Mouse (Mus musculus): Measurements from ENCODE around the gene Aqp3. TPM values are rescaled to one million over a fixed set of nuclear protein-coding genes. Genes with fewer than 3 reads are reported as not detected.
"Not testable (repeated sequence)": the region's sequence is repeated elsewhere in the genome, so short reads cannot be mapped to it uniquely, and the experiment has no call there.

Gene Aqp3
- polyA plus RNA-seq, 1 experiment: 100 TPM

DNA sequence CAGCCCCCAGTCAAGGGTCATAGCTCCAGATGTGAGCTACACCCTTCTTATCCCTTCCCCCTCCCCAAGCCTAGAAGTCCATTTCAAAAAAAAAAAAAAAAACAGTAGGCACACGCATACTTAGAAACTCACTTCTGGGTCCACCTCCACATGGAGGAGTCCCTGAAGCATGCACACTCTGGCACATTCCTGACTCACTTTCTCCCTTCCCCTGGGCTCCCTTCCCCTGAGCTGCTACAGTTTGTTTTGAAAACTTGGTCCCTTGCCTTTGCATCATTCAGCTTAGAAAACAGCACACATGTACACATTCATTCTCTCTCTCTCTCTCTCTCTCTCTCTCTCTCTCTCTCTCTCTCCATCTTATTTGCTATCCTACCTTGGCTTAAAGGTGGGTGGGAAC lies 5.0 kb downstream of the Aqp3 start:
- no peaks in the 10 kb centered on the region for H3K36me3 ChIP-seq (ENCODE audit: control insufficient read depth, insufficient read depth, low read length)
- WGBS: 54% methylated on average over 1 of the region's 1 CpGs
- H3K27me3 ChIP-seq (ENCODE audit: control insufficient read depth, insufficient read depth, low read length): no peaks in the 10 kb centered on the region; the same call in 1 of the 2 replicates
- TF ChIP-seq POLR2A (IDR thresholded peaks at IDR 0.05; ENCODE audit: low read depth, low read length) (no peak), CTCF (IDR thresholded peaks at IDR 0.05; ENCODE audit: extremely low read depth, insufficient read length, insufficient replicate concordance, low read depth, low read length) (no peak)
- H3K4me3 ChIP-seq (ENCODE audit: low read depth, low read length): no peak overlapping the region
- H3K27ac ChIP-seq (ENCODE audit: insufficient read depth, low read depth, low read length): no peak overlapping the region
- peaks cover 32% of the 10 kb centered on the region for H3K4me1 ChIP-seq (ENCODE audit: control insufficient read depth, insufficient read depth, insufficient read length, low read length)

DNA sequence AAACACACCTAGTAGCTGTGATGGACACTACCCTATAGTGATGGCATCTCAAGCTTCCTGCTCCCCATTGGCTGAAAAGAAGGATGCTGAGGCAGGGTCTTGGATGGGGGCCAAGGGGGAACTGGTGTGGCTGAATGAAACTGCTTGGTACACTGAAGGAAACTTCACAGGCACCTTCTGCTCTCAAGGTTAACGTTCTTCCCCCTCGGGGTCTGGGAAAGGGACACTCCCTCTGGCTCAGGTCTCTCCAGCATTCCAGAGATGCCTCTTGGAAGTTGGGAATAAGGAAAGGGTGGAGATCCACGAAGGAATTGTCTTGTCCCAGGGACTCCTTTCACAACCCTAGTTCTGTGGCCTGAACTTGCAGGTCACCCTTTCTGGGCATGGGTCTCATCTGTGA lies 6.6 kb downstream of the Aqp3 start:
- TF ChIP-seq CTCF (IDR thresholded peaks at IDR 0.05; ENCODE audit: extremely low read depth, insufficient read length, insufficient replicate concordance, low read depth, low read length) (no peak), POLR2A (IDR thresholded peaks at IDR 0.05; ENCODE audit: low read depth, low read length) (no peak)
- no peaks in the 10 kb centered on the region for H3K27me3 ChIP-seq (ENCODE audit: control insufficient read depth, insufficient read depth, low read length)
- peaks cover 27% of the 10 kb centered on the region for H3K4me1 ChIP-seq (ENCODE audit: control insufficient read depth, insufficient read depth, insufficient read length, low read length)
- WGBS: 17% methylated on average over 3 of the region's 3 CpGs
- no peak overlapping the region for H3K27ac ChIP-seq (ENCODE audit: insufficient read depth, low read depth, low read length)
- H3K4me3 ChIP-seq (ENCODE audit: low read depth, low read length): no peak overlapping the region
- no peaks in the 10 kb centered on the region for H3K36me3 ChIP-seq (ENCODE audit: control insufficient read depth, insufficient read depth, low read length)

DNA sequence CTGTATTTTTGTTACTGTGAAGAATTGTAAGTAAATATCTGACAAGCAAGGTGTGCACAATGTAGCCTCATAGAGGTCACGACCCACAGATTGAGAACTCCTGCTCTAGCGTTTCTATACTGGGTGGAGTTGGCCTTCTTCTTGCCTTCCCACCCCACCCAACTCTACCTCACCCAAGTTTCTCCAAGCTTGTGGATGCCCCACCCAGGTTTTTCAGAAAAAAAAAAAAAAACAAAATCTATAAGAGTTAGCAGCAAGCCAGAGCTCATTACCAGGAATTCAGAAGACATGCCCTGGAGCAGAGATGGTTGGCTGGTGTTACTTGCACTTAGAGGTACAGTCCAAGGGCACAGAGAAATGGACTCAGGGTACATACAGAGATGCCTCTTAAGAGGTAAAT lies 8.3 kb downstream of the Aqp3 start:
- TF ChIP-seq CTCF (IDR thresholded peaks at IDR 0.05; ENCODE audit: extremely low read depth, insufficient read length, insufficient replicate concordance, low read depth, low read length) (no peak), POLR2A (IDR thresholded peaks at IDR 0.05; ENCODE audit: low read depth, low read length) (no peak)
- whole genome bisulfite sequencing: 36% methylated on average over 2 of the region's 2 CpGs
- Histone ChIP-seq H3K4me1 (ENCODE audit: control insufficient read depth, insufficient read depth, insufficient read length, low read length) (peaks cover 12% of the 10 kb centered on the region), H3K36me3 (ENCODE audit: control insufficient read depth, insufficient read depth, low read length) (no peaks in the 10 kb centered on the region), H3K4me3 (ENCODE audit: low read depth, low read length) (no peak overlapping the region), H3K27ac (ENCODE audit: insufficient read depth, low read depth, low read length) (no peak overlapping the region), H3K27me3 (ENCODE audit: control insufficient read depth, insufficient read depth, low read length) (no peaks in the 10 kb centered on the region)

DNA sequence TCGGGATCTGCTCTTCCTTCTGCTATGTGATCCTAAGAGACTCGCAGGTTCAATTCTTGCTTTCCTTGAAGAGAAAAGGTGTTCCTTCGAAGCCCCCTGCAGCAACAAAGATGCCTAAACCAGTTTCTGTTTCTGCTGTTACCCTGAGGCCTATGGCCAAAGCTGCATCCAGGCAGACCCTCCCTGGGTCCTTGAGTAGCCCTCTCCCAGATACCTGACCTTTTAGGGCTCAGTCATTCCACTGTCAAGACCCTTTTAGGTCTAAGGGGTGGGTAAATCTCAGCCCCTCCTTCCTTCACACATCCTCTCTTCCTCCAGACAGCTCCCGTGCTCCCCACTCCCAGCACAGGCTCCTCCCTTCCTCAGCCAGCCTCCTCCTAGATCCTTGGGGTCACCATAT lies 8.8 kb downstream of the Aqp3 start:
- 75% methylated on average over 4 of the region's 4 CpGs for WGBS
- H3K27ac ChIP-seq (ENCODE audit: insufficient read depth, low read depth, low read length): no peak overlapping the region
- H3K27me3 ChIP-seq (ENCODE audit: control insufficient read depth, insufficient read depth, low read length): no peaks in the 10 kb centered on the region
- no peak overlapping the region for H3K4me3 ChIP-seq (ENCODE audit: low read depth, low read length)
- no peaks in the 10 kb centered on the region for H3K36me3 ChIP-seq (ENCODE audit: control insufficient read depth, insufficient read depth, low read length)
- peaks cover 10% of the 10 kb centered on the region for H3K4me1 ChIP-seq (ENCODE audit: control insufficient read depth, insufficient read depth, insufficient read length, low read length)
- TF ChIP-seq POLR2A (IDR thresholded peaks at IDR 0.05; ENCODE audit: low read depth, low read length): no peak
- no peak for TF ChIP-seq CTCF (IDR thresholded peaks at IDR 0.05; ENCODE audit: extremely low read depth, insufficient read length, insufficient replicate concordance, low read depth, low read length)

DNA sequence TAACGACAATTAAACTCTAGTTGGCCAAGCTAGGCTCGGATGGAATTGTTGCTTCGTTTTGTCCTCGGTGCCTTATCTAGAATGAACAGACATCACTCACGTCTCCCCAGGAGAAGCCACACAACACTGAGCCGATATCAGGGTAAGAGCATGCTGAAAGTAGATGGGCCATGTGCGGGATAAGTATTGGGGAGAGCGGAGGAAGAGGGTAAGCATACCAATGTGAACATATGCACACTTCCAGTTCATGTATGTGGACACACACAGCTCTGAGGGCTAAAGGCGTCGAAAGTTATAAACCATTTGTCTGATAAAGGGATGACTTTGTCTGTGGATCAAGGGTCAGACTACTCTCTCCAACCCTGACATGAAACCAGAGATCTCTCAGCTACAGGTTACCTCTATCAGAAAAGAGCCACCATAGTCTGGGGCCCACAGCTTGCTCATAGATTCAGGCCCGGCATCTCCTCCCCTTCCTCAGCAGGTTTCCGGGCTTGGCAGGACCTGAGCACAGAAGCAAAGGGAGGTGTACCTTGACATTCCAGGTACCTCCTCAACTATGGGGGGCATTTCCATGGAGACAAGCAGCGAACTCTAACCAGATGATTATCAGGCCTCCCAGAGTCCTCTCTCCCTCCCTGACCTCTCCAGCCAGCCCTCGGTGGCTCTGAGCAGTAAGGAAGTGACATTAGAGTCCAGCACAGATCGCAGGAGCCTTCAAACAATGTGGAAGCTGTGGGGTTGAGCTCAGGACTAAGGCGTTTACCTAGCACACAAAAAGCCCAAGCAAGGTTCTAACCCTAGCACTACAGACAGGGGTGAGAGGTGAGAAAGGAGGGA lies 10.3 kb downstream of the Aqp3 start:
- Histone ChIP-seq H3K36me3 (ENCODE audit: control insufficient read depth, insufficient read depth, low read length) (no peaks in the 10 kb centered on the region), H3K4me3 (ENCODE audit: low read depth, low read length) (no peak overlapping the region), H3K27me3 (ENCODE audit: control insufficient read depth, insufficient read depth, low read length) (no peaks in the 10 kb centered on the region), H3K4me1 (ENCODE audit: control insufficient read depth, insufficient read depth, insufficient read length, low read length) (peaks cover 3% of the 10 kb centered on the region; the same call in 1 of the 2 replicates), H3K27ac (ENCODE audit: insufficient read depth, low read depth, low read length) (no peak overlapping the region)
- TF ChIP-seq POLR2A (IDR thresholded peaks at IDR 0.05; ENCODE audit: low read depth, low read length) (no peak), CTCF (IDR thresholded peaks at IDR 0.05; ENCODE audit: extremely low read depth, insufficient read length, insufficient replicate concordance, low read depth, low read length) (no peak)
- 65% methylated on average over 16 of the region's 16 CpGs for WGBS

DNA sequence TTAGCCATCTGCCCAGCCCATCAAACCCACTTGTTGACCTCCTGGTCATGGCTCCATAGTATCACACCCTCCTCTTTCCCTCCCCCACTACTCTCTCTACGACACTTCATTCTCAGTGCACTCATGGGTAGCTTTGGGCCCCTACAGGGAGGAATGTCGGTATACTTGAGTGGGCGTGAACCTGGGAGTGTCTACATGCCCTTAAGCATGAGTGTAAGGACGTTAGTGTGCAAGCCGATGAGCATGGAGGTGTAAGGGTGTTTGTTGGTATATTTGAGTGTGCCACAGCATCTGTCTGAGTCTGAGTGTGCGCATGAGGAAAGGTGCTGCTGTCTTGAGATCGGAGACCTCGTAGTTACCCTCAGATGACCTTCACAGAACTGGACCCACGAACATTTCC lies 11.0 kb downstream of the Aqp3 start:
- no peak overlapping the region for H3K27ac ChIP-seq (ENCODE audit: insufficient read depth, low read depth, low read length)
- no peaks in the 10 kb centered on the region for H3K27me3 ChIP-seq (ENCODE audit: control insufficient read depth, insufficient read depth, low read length)
- no peak overlapping the region for H3K4me3 ChIP-seq (ENCODE audit: low read depth, low read length)
- H3K4me1 ChIP-seq (ENCODE audit: control insufficient read depth, insufficient read depth, insufficient read length, low read length): peaks cover 3% of the 10 kb centered on the region; the same call in 1 of the 2 replicates
- 60% methylated on average over 9 of the region's 9 CpGs for WGBS
- no peaks in the 10 kb centered on the region for H3K36me3 ChIP-seq (ENCODE audit: control insufficient read depth, insufficient read depth, low read length)
- no peak for TF ChIP-seq POLR2A (IDR thresholded peaks at IDR 0.05; ENCODE audit: low read depth, low read length)
- TF ChIP-seq CTCF (IDR thresholded peaks at IDR 0.05; ENCODE audit: extremely low read depth, insufficient read length, insufficient replicate concordance, low read depth, low read length): no peak

DNA sequence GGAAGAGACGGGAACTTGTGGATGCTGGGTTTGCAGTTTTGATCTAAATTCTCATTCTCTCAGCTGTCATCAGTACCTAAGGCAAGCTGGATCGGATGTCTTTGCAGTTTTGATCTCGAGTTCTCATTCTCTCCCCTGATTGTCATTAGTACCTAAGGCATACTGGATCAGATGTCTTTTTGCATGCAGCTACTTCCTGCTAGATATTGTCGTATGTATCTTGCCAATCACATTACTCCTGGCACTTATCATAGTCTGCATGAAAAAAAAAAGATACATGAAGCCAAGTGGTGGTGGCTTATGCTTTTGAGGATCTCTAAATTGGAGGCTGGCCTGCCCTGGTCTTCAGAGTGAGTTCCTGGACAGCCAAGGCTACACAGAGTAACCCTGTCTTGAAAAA lies 13.2 kb downstream of the Aqp3 start:
- no peaks in the 10 kb centered on the region for H3K27me3 ChIP-seq (ENCODE audit: control insufficient read depth, insufficient read depth, low read length)
- no peak overlapping the region for H3K27ac ChIP-seq (ENCODE audit: insufficient read depth, low read depth, low read length)
- WGBS: 69% methylated on average over 4 of the region's 4 CpGs
- H3K36me3 ChIP-seq (ENCODE audit: control insufficient read depth, insufficient read depth, low read length): no peaks in the 10 kb centered on the region
- H3K4me1 ChIP-seq (ENCODE audit: control insufficient read depth, insufficient read depth, insufficient read length, low read length): peaks cover 3% of the 10 kb centered on the region; the same call in 1 of the 2 replicates
- TF ChIP-seq POLR2A (IDR thresholded peaks at IDR 0.05; ENCODE audit: low read depth, low read length): no peak
- TF ChIP-seq CTCF (IDR thresholded peaks at IDR 0.05; ENCODE audit: extremely low read depth, insufficient read length, insufficient replicate concordance, low read depth, low read length): no peak
- no peak overlapping the region for H3K4me3 ChIP-seq (ENCODE audit: low read depth, low read length)

DNA sequence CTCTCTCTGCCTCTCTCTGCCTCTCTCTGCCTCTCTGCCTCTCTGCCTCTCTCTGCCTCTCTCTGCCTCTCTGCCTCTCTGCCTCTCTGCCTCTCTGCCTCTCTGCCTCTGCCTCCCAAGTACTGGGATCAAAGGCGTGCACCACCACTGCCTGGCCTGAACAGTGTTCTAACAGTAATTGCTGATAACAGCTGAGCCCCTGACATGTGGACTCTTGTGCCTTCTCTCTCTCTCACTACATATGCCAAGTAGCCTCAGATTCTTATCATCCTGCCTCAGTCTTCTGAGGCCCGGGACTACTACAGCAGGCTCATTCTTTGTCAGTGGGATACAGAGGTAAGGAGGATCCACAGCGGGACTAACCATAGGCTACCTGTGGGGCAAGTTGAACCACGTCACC lies 15.2 kb downstream of the Aqp3 start:
- not testable (repeated sequence) for H3K4me1 ChIP-seq (ENCODE audit: control insufficient read depth, insufficient read depth, insufficient read length, low read length); H3K27me3 ChIP-seq (ENCODE audit: control insufficient read depth, insufficient read depth, low read length); H3K4me3 ChIP-seq (ENCODE audit: low read depth, low read length); H3K36me3 ChIP-seq (ENCODE audit: control insufficient read depth, insufficient read depth, low read length); H3K27ac ChIP-seq (ENCODE audit: insufficient read depth, low read depth, low read length)
- 41% methylated on average over 4 of the region's 4 CpGs for WGBS
